Mouse (Mus musculus) thymus, postnatal 36 days (tissue): ENCODE data around the gene Snx4.
A peak's percentile ranks its signal among the peaks of the same experiment; 100 is the strongest.

Experiments
- DNase-seq, 2 experiments: peaks; one replicate each; pipeline ENCODE4 v3.0.0; 2022; ENCODE audit warnings: mixed read lengths in 2 of 2

Snx4 gene

DNA sequence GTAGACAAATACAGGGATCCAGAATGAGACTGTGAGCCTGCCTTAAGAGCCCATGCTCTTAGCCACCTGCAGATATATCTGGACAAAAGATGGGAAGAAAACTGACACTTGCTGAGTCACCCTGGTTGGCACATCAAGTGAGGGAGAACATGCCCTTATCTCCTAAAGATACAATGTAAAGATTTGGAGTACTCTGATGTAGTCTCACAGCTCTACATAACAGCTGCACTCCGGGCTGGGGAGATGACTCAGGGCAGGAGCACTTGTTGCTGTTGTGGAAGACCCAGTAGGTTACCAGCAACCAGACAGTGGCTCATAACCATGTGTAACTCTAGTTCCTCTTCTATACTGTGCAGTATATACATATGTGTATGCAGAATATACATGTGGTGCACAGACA lies 31.8 kb downstream of the Snx4 start:
- no peak for DNase-seq

DNA sequence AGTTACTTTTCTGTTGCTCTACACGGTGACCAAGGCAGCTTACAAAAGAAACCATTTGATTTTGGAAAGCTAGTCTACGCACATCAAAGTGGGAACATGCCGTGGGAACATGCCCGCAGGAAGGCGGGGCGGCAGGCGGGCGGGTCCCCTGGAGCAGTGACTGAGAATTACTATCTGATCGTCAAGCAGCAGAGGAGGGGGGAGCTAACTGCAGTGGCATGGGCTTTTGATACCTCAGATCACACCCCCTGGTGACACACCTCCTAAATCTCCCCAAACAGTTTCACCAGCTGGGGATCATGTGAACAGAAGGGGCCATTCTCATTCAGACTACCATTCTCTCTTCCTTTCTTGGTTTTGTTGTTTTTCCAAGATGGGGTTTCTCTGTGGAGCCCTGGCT lies 37.3 kb downstream of the Snx4 start:
- DNase-seq, result no peak

DNA sequence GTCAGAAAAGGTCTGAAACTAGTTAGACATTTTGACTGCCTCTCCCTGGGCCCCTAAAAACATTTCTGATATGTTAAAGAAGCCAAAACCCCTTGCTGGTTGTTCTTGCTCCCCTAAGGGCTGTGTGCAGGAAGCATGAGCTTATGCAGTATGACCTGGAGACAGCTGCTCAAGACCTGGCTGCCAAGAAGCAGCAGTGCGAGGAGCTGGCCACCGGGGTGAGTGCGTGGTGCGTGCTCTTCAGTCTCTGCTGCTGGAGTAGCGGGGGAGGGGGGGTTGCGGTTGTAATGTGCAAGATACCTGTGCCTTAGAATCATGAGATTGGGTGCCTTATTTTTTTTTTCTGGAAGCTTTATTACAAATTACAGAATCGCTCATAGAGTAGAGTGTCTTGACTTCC lies 38.7 kb downstream of the Snx4 start:
- DNase-seq, result no peak

DNA sequence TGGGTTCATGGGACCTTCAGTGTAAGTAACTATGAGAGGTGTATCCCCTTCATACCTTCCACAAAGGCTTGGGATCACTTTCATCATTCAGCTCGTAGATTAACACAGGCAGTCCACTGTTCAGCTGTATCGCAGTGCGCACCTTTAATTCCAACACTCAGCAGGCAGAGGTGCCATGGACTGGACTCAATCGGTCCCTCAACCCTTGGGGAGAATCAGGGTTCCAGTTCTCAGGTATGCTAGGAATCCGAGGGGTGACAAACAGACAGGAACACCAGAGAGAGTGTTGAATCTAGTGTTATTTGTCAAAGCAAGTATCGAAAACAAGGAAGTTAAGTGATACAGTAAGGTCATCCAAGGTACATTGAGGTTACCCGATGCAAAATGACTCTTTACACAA lies 41.0 kb downstream of the Snx4 start:
- DNase-seq, result no peak

DNA sequence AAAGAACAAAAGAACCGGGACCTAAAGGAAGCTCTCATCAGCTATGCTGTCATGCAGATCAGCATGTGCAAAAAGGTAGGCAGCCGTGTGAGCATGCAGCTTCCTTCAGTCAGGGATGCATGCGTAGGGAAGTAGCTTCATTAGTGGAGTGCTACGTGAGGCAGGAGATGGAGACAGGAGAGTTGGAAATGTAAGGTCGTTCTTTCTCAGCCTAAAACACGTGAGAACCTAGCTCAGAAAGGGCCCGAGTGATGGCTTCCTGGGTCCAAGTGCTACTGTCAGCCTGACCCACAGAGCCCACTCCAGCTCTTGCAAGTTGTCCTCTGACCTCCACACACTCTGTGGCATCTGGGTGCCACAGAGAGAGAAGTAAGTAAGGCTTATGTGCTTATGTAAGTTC lies 43.4 kb downstream of the Snx4 start:
- no peak for DNase-seq

DNA sequence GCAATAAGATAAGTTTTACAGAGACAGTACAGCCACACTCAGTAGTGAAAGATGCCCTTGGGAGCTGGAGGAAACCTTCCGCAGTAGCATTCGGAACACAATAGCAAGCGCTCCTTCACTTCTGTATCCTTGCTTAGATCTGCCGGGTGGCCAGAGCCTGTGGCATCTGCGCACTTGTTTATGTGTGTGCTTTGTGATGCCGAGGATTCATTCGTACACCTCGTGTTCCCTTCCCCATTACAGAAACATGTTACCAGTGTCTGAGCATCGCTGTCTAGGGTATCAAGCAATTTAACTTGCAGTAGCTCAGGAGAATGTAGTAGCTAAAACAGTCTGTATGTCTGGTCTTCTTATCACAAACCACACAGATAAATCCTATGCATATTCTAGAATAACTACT lies 44.1 kb downstream of the Snx4 start:
- DNase-seq, result no peak

DNA sequence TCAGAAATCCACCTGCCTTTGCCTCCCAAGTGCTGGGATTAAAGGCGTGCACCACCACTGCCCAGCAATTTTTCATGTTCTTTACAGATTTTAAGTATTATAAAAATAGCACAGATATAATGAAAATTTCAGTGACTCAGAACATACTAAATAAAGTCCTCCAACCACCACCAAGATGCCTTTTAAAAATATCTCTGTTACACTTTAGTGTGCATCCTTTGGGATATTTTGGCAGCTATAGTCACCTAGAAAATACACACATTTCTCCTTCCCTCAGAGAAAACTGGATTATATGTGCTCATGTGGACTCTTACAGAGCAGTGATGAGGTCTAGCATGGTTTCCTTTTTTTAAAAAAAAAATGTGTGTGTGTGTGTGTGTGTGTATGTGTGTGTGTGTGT lies 46.3 kb downstream of the Snx4 start:
- DNase-seq, result no peak

DNA sequence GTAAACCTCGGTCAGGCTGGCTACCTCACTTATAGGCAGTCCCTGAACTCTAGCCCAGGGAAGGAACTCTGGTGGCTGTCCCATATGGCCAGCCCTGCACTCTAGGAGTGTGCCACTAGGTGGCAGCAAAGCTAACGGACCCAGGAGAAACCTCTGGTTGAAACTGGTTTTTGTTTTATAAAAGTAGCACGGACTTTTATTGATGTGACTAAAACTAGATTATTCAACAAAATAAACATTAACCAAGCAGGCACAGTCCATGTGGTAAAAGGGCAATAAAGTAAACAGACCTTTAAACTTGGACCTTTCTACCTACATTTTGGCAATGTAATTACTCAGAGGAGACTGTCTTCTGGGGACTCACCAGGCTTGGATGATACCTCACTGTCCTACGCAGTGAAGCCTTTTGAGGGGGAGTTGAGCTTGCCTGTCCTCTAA lies 55.4 kb downstream of the Snx4 start:
- DNase-seq, result peak; percentile 70 to 73

DNA sequence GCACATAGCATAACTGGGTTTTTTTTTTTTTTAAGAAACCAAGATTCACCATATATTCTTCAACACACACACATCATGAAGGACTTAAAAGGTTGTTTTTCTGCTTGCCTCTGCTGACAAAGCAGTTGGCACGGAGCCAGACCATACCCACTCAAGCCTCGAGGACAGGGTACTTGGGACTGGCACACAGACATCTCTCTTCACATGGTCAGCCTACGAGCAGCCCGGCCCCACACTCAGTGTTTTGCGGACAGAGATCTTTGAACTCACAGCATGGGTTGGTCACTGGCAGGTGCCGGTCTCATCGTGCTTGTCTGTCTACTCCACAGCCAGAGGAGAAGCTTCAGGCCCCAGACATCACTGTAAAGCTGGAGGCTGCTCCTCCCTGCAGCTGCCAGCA lies 56.5 kb downstream of the Snx4 start:
- DNase-seq, result no peak

DNA sequence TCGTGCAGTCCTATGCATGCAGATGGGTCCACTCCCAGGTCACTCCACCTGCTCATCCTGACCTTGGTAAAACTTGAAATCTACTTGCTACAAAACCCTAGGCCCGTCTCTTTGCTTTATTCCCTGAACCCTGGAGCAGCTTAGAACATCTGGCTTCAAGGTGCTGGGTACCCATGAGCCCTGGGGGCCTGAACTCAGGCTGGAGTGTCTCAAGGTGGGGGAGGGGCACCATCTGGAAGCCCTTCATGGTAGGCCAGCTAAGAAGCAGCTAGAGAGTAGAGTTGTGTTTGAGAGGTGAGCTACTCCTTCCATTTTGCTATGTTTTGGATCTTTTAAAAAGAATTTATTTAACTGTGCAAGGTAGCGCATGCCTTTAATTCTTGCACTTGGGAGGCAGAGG lies 57.8 kb downstream of the Snx4 start:
- no peak for DNase-seq

DNA sequence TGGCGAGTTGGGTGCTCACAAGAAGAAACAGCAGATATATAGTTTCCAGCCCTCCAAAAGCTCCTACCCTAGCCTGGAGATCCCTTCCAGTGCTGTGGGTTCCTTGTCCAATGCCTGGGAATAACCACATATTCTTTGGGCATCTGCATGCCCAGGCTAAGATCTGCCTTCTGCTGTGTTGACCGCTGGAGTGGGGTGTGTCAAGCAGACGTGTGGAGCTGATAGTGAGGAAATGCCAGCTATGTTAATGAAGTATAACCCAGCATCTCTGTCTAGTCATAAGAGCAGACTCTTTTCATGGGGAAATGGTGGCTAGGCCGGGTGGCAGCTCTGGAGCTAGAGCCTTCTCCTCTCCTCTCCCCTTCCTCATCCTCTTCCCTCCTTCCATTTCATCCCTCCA lies 64.4 kb downstream of the Snx4 start:
- DNase-seq, result no peak

DNA sequence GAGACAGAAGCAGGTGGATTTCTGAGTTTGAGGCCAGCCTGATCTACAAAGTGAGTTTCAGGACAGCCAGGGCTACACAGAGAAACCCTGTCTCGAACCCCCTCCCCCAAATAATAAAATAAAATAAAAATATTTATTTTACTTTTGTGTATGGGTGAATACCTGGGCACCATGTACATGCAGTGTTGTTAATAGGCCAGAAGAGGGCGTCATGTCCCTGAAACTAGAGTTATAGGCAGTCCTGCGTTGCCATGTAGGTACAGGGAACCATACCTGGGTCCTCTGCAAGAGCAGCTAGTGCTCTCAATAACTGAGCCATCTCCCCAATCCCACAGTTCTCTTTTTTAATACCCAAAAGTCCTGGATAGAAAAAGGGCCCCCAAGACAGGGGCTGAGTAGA lies 66.4 kb downstream of the Snx4 start:
- no peak for DNase-seq

DNA sequence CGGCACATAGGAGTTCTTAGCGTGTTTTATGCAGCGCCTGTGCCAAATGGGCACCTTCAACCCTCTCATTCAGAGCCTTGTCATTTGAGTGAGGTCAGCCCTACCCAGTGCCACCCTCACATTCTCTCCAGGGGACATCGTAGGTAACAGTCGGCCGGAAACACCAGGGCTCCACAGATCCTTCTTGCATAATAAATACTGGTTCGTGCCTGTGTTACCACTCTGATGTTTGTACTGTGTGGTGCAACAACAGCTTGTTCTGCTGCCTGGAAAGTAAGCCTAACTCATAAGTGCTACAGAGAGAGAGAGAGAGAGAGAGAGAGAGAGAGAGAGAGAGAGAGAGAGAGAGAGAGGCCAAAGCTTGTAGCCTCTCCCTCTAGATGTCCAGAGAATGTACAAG lies 66.8 kb downstream of the Snx4 start:
- DNase-seq, result no peak

DNA sequence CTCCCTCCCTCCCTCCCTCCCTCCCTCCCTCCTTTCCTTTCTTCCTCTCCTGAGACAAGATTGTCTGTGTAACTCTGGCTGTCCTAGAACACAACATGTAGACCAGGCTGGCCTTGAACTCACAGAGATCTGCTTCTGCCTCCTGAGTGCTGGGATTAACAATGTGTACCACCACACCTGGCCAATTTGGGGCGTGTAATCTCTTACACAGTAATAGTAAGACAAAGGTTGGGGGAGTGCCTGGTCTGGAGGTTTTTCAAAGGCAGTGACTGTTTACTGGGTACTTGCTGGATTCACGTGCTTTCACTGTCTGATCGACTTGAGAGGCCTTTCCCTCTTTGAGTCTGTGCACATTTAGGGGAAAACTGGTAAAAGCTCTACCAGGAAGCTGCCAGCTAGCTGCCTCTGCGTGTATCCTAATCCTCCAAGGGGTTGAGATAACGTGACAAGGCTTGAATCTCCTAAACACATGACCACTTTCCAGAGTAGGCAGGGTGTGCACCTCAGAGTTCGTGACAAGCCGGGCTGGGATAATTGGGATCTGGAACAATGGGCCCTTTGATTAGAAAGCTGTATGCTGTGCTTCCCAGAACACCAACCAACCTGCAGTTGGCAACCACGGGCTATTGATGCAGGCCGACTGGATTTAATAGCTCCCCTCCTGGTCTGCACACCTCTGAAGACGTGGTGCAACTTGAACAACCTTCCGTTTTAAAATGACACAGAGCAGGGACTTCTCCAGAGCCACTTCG lies 74.6 kb downstream of the Snx4 start:
- no peak for DNase-seq

DNA sequence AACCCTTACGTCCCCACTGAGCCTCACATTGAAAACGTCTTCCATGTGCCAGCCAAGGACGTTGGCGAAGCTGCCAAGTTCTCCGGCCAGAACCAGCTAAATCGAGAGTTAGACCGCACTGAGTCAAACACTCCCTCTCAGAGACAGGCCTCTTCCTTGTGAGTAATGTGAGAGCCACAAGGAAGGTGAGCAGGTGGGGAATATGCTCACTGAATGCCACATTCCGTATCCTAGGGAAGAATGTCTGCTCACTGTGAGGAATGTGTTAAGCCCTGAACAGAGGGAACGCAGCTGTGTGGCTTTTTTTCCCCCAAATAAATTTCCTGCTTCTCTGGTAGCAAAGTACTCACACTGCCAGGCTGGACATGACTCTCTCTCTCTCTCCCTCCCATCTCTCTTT lies 75.3 kb downstream of the Snx4 start:
- no peak for DNase-seq

DNA sequence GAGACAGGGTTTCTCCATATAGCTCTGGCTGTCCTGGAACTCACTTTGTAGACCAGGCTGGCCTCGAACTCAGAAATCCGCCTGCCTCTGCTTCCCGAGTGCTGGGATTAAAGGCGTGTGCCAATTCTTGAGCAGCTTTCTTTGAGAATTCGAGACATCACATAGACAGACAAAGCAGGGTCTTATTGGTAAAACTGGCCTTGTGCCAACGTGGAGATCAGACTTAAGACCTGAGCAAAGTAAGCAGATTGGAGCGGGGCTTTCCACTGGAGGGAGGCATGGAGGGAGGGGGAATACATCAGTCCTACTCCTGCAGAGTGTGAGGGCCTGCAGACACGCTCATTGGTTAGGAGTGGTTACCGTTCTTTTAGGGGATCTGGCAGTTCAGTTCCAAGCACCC lies 75.9 kb downstream of the Snx4 start:
- no peak for DNase-seq

DNA sequence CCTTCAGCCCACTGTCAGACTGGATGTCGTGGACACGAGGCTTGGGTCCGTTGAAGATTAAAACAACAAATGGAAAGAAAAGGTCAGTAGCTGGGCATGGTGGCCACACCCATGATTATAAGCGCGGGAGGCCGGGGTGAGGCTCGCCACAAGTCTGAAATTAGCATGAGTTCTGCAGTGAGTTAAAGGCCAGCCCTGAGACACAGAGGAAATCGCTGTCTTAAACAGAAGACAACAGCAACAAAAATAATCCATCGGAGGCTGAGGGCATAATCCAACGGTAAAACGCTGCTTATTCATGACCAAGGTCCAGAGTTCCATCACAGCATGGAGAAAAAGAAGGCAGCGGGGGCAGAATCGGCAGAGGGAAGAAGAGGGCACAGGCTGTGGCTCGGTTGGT lies 81.8 kb downstream of the Snx4 start:
- no peak for DNase-seq

DNA sequence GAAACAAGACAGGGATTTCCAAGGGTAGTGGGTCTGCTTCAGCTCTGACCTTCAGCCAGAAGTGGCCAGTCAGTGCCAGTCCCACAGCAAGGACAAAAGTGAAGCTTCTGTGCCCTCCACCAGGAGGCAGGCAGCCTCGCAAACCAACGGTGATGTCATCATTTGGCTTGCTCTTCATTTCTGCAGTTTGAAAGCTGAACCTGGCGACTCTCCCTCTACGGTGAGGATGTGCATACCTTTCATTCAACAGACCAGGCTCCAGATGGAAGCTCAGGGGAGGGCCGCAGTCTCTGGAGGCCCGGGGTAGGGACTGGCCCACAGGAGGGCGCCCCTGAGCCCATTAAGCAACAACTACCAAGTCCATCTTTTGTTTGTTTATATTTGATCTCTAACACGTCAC lies 85.9 kb downstream of the Snx4 start:
- peak; percentile 80 to 84 for DNase-seq

DNA sequence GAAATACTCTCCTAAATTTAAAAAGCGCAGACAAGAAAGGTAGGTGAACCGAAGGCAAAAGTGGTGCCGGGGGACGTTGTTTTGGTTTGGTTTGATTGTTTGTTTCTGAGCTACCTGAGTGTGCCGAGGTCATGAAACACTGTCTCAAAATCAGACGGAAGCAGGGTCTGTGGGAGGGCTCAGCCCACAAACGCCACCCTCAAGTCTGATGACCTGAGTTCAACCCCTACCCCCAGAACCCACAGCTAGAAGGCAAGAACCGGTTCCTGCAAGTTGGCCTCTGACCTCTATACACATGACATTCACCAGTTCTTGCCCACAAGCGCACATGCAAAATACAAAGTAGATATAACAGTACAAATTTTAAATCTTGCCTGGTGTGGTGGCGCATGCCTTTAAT lies 86.4 kb downstream of the Snx4 start:
- no peak for DNase-seq

DNA sequence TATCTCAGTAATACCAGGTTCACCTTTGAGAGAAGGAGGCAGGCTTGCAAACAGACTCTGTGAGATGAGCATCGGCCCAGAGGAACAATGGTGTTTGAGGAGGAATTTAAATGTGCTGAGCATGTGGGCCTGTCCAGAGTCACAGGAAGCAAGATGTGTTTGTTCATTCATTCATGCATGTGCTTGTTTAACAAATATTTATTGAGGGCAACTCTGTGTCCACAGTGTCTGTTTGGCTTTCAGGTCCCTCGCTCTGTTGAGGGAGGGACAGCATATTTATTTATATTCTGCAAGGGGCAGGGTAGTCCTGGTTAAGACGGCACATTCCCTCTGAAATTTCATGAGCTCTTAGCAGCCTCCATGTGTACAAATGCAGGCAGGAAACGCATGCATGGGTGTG lies 87.2 kb downstream of the Snx4 start:
- DNase-seq, result no peak

DNA sequence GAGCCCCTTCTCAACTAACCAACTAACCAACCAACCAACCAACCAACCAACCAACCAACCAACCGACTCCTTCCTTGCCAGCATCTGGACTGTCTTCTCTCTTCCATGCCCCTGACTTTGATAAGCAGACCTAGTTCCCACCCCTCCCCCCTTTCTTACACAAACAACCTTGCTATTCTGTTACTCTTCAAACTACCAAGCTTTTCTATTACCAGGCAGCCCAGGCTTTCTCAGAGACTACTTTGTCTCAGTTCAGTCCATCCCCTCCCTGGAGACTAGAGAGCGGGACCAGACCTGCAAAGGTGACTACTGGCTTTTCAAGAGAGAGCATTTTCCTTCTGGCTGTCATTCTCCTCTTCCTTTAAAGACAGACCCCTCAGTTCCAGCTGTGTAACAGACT lies 88.2 kb downstream of the Snx4 start:
- no peak for DNase-seq

DNA sequence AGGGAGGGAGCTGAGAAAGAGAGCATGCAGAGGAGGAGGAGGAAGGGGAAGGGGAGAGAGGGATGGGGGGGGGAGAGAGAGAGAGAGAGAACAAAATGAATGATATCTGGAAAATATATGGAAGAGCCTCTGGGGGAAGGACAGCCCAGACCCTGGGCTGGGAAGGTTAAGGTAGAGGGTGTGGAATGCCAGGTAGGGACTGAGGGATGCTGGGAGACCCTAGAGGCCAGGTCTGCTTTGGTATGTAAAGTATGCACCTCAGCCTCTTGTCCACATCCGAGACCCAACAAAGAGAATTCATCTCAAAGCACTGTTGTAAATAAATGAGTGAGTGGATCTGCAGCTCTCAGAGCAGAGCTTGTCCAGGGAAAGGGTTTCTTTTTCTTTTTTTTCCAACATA lies 91.1 kb downstream of the Snx4 start:
- no peak for DNase-seq

DNA sequence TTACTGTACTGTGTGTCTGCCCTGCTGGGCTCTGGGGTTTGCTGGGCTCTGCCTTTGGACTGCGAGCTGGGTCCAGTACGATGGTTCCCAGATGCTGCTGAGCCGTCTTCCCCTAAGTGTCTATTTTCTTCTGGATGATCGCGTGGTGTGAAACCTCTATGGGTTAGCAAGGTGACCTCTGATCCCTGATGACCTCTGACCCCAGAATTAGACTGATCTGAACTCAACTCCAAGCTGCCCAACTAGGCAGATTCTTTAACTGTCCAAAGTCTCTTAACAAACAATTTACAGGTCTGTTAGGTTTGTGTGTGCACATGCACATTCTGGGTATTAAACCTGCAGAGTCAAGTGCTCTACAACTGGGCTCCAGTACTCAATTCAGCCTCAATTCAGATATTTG lies 91.9 kb downstream of the Snx4 start:
- DNase-seq, result no peak

DNA sequence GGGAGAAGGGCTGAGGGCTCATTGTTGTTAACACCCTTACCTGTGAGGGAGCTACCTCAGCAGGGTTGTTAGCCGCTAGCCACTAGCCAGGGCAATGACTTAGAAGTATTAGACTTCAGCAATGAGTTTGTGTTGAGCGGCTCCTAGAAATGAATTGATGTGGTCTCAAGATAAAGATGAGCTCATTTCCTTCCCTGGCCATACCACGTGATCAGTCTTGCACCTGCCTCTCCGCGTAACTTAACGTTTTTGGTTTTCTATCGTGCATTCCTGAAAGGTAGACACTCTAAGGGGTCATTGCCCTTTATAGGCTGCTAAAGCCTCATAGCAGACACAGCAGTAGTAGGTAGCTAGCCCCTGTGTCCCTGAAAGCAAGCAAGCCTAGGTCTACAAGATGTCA lies 92.4 kb downstream of the Snx4 start:
- DNase-seq, result peak; percentile 48 to 52

DNA sequence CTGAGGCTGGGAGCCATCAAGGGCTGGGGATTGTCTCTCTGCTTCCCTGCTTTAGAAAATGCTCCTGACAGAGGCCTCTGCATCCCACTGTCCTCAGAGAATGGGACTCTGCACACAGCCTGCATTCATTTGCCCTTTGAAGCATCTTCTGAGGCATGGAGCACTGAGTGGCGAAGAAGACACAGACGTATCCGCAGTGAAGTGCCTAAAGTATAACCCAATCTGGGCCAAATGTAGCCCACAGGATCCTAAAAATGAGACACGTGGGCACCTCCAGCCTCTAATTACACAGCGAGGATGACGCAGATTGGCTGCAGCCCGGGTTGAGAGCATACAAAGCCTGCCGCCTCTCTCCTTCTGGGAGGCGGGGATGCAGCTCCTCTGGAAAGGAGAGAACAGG lies 93.1 kb downstream of the Snx4 start:
- DNase-seq, result no peak

DNA sequence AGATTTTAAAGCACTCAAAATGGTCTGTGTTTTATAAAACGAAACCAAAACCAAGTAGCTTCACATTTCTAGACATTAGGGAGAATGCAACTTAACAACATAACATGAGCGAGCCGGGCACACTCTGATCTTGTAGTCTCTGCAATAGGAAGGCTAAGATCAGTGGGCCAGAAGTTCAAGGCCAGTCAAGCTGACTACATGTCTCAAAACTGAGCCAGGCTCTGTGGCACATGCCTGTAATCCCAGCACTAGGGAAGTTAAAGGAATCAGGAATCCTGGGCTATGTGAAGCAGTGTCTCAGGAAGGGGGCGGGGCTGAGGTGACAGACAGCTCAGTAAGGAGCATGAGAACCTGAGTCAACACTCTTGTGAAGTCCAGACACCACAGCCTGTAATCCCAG lies 93.6 kb downstream of the Snx4 start:
- DNase-seq, result peak; percentile 43 to 53
